Mouse (Mus musculus): ENCODE results near the gene Wnt5b. TPM values are rescaled to one million over a fixed set of nuclear protein-coding genes. Genes with fewer than 3 reads are reported as not detected.
"Not testable (repeated sequence)": the region's sequence is repeated elsewhere in the genome, so short reads cannot be mapped to it uniquely, and the experiment has no call there.

Gene Wnt5b
- total RNA-seq, 1 experiment from 2014 or later: 0.48 TPM

DNA sequence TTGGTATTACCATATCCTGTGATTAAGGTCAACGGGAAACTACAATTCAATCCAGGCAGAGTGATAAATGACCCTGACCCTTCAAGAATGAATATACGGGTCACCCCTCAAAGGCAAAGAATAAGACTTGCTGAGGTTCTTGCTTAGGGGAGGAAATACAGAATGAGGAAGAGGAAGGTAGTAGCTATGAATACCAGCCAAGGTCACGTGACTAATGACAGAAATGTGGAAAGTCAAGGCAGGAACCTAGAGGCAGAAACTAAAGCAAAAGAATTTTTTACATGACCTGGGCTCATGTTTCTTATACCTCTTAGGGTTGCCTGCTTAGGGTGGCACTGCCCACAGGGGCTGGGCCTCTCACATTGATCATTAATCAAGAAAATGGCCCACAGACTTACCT lies 71.4 kb downstream of the Wnt5b start:
- ATAC-seq (replicated peaks; ENCODE audit: insufficient number of reproducible peaks, low FRiP score, low TSS enrichment, poor library complexity, severe bottlenecking): no peak

DNA sequence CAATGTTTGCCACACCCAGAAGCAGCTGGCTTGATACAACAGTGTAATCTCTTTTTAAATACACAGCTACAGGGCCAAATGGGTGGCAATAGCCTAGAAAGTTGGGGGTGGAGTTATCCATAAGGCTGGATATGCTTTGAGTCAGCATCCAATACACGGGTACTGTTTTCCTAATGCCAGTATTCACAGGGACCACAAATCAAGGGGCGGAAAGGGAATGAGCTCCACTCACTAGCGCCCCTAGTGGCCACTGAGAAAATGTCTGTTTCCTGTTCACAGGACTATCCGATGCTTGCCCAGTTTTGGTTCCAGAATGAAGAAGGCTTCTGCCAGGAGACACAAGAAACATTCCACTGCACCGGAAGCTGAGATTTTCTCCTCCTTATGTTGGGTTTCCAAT lies 72.0 kb downstream of the Wnt5b start:
- ATAC-seq (replicated peaks; ENCODE audit: insufficient number of reproducible peaks, low FRiP score, low TSS enrichment, poor library complexity, severe bottlenecking): no peak

DNA sequence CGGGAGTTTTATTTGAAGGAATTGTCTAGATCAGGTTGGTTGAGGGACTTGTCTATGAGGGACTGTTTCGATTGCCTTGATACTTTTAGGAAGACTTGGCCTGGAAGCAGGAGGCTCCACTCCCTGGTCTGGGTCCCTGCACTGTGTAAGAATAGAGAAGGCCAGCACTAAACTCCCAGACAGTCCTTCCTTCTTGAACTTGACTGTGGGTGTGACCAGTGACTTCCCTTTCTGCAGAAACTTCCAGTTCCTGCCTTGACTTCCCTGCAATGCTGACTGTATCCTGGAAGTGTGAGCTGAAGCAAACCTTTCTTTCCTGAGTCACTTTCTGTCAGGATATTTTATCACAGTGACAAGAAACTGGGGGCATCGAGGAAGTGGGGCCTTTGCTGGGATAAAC lies 73.4 kb downstream of the Wnt5b start:
- peak; percentile 58 for ATAC-seq (replicated peaks; ENCODE audit: insufficient number of reproducible peaks, low FRiP score, low TSS enrichment, poor library complexity, severe bottlenecking)

DNA sequence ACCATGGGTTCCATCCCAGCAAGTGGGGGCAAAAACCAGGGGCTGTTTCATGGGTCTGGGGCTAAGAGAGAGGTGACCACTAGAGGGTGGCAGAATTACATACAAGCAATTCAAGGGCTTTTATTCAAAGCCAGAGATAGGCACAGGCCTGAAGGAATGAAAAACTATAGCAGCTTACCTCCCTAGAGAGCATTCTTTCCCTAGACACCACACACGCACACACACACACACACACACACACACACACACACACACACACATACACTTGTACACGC lies 76.4 kb downstream of the Wnt5b start:
- no peak for ATAC-seq (replicated peaks; ENCODE audit: insufficient number of reproducible peaks, low FRiP score, low TSS enrichment, poor library complexity, severe bottlenecking)

DNA sequence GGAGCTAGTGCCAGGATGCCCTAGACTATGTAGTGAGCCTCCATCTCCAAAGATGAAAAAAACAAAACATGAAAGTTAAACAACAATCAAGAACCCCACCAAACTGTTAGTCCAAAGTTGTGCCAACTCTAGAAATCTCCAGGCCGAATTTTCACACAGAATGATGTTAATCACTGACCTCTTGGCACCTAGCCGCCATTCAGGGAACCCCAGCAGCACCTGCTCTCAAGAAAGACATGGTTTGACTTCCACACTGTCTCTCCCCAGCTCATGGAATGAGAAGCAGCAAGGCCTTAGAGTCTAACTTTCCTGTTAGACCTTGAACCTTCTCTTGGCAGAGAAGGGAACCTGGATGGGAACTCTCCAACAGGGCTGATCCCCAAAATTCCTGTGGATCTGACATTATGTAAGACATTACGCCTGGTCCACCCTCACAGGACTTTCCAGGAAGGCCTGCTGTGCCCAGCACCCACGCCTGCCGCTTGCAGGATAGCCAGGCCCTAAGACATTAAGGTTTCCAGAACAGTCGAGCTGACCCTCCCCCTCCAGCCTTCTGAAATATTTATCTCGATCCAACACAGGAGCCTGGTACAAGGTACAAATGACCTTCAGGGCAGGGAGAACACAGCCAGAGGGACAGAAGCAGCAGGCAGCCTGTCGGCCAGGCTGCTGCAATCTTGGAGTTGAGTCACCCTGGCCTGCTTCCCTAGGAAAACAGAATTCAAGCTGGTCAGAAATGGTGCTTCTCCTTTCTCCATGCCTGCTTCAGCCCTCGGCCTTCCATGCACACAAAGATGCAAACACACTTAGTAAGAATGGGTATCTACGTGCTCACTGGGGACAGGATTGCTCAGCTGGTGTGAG lies 77.0 kb downstream of the Wnt5b start:
- no peak for ATAC-seq (replicated peaks; ENCODE audit: insufficient number of reproducible peaks, low FRiP score, low TSS enrichment, poor library complexity, severe bottlenecking)

DNA sequence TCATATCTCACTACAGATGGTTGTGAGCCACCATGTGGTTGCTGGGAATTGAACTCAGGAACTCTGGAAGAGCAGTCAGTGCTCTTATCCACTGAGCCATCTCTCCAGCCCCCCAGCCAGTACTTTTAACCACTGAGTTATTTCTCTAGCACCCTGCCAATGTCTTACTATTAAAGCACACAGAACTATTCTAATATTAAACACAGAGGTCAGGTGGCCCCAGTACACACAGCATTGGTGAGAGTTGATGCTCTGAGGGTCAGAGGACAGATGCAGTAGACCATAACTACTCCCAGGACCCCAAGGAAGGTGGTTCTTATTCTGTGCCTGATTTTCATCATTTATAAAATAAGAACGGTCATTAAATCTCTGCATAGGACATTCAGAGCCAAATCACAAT lies 78.0 kb downstream of the Wnt5b start:
- no peak for ATAC-seq (replicated peaks; ENCODE audit: insufficient number of reproducible peaks, low FRiP score, low TSS enrichment, poor library complexity, severe bottlenecking)

DNA sequence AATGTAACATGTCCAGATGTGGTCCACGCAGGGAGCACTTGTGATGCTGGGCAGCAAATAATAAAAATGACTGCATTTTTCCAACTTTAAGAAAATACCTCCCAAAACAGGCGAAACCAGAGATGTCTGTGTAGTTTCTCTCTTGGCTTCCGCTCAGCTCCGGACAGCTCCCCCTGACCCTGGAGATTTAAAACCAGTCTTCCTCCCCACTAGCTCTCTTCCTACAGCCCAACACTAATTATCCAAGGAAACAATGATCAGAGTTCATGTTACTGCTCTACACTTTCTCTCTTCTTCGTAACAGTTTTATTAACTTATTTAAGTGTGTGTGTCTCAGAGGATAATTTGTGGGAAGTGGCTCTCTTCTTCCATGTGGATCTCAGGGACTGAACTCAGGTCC lies 83.8 kb downstream of the Wnt5b start:
- ATAC-seq (replicated peaks; ENCODE audit: insufficient number of reproducible peaks, low FRiP score, low TSS enrichment, poor library complexity, severe bottlenecking): no peak

DNA sequence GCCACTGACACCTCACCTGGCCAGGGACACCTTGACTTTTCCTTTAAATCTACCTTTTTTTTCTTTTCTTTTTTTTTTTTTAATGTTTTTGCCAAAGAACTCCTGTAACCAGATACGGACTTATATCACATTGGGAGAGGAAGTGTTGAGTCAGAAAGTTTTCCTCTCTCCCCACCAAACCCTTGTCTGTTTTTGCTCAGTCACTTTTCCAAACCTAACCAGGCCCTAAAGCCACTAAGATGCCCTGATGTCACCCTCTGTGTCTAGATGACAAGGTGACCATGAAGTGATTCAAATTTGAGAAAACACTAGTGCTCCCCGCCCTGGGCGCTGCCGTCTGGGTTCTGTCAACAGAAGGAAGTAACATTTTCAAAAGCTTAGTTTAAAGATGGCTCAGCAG lies 85.1 kb downstream of the Wnt5b start:
- no peak for ATAC-seq (replicated peaks; ENCODE audit: insufficient number of reproducible peaks, low FRiP score, low TSS enrichment, poor library complexity, severe bottlenecking)

DNA sequence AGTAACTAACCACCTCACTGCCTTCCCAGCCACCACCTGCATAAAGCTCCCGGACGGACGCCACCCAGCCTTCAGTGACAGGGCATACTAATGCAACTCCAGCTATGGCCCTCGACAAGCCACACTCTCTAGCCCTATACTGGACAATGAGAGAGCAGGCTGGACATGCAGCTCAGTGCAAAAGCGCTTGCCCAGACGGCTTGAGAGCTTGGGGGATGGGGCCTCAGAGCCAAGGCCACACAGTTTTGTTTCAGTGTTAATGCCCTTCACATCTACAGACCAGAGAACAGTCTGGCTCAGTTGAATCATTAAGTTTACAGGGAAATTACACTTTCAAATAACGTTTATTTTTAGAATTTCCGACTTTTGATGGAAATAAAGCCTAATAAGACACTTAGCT lies 86.0 kb downstream of the Wnt5b start:
- no peak for ATAC-seq (replicated peaks; ENCODE audit: insufficient number of reproducible peaks, low FRiP score, low TSS enrichment, poor library complexity, severe bottlenecking)

DNA sequence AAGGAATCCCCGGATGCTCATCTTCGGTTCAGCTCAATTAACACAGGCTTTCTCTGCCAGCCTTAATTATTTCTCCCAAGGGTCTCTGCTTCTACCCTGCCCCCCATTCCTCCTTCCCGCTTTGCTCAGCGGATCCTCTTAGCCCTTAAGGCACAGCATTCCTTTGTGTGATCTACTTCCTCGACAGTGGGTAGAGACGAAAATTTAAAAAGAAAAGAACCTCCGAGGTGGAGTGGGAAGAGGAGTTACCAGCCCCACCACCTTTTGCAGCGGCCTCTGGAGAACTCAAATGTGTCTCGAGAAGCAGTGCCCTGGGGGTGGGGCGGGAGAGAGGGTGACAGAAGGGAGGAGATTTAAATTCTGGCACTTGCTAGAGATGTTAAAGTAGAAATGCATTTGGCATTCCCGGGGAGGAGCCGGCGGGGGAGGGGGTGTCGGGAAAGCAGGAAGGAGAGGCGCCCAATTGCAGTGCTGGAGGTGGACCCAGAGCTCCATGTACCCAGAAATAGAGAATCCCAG lies 92.1 kb downstream of the Wnt5b start:
- ATAC-seq (replicated peaks; ENCODE audit: insufficient number of reproducible peaks, low FRiP score, low TSS enrichment, poor library complexity, severe bottlenecking): no peak

DNA sequence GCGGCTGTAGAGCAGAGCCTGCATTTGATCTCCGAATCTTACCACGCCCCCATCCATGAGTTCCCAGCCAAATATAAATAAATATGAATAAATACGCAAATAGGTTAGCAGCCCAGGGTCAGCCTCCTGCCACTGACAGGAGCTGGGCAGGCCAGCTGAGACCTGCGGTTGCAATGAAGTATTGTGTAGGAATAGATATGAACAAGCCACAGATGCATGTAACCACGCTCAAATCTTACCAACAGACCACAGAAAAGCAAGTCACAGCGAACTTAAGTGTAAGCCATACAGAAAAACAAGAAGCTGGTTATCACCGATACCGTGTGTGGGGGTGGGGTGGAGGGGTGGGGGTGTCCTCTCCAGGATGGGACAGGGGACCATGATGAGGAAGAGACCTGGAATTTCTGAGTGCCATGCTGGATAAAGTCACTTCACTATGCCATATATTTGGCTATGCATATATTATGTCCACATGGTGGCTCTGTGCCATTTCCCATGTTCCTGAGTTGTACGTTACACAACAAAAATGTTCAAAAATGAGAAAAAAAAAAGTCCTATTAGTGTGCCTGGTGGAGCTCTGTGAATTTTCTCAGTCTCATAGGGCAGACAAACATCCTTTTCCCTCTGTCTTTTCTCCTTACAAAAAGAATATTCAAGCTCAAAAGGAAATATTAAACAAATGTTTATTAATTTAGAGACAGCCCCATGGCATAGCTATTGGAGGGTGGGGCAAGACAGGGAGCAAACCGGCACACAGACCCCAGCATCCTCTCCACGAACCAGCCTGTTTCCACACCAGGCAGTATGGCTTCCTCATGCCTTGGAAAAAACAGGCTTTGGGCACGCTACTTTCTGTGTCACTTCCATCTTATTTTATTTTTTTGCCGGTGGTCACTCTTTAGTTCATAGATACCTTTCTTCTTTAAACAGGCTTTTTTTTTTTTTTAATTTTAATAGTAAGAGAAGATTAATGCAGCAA lies 92.9 kb downstream of the Wnt5b start:
- no peak for ATAC-seq (replicated peaks; ENCODE audit: insufficient number of reproducible peaks, low FRiP score, low TSS enrichment, poor library complexity, severe bottlenecking)

DNA sequence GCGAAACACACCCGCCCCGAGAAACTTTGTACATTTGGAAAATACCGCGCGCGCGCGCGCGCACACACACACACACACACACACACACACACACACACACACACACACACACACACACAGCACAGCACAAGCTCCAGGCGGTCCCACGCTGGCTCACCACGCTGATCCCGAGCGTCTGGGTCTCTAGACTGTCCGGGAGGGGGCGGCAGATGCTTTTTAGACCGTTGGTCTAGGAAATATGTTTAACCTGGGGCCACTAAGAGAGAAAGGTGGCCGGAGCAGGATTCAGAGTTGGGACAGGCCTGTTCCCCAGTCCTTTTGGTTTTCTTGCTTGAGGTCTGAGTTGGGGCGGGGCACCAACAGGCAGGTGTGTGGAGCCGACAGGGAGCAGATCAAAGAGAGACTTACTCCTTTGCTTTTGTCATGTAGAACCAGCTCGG lies 95.1 kb downstream of the Wnt5b start:
- ATAC-seq (replicated peaks; ENCODE audit: insufficient number of reproducible peaks, low FRiP score, low TSS enrichment, poor library complexity, severe bottlenecking): no peak

DNA sequence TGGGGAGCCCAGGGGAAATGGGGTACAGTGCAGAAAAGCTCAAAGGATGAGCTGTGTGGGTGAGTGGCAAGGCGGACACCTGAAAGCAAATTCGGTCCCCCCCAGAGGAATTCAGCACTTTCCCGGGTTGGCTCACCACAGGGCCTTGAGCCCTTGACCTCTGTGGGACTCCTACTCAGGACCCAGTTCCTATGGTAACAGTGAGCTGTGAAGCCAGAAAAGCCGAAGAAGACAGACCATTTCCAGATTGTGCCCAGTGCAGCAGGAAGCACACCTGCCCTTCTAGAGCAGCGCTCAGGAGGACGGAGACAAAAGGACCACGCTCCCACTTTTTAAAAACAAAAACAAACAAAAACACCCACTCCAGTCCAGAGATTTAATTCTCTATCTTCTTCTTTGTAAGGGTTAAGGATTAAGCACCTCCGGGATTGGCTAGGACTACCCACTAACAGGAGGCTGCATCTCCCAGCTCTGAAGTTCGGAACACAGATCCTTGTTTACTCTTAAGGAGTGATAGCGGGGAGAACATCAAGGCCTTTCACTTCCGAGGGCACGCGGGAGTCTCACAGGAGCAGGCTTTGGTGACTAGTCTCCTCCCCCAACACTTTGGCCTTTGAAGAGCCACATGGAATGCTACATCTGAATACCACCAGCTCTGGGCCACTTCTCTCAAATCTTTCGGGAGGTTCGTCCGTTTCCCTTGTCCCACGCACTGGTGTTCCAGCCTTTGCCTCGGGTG lies 95.7 kb downstream of the Wnt5b start:
- ATAC-seq (replicated peaks; ENCODE audit: insufficient number of reproducible peaks, low FRiP score, low TSS enrichment, poor library complexity, severe bottlenecking): no peak

DNA sequence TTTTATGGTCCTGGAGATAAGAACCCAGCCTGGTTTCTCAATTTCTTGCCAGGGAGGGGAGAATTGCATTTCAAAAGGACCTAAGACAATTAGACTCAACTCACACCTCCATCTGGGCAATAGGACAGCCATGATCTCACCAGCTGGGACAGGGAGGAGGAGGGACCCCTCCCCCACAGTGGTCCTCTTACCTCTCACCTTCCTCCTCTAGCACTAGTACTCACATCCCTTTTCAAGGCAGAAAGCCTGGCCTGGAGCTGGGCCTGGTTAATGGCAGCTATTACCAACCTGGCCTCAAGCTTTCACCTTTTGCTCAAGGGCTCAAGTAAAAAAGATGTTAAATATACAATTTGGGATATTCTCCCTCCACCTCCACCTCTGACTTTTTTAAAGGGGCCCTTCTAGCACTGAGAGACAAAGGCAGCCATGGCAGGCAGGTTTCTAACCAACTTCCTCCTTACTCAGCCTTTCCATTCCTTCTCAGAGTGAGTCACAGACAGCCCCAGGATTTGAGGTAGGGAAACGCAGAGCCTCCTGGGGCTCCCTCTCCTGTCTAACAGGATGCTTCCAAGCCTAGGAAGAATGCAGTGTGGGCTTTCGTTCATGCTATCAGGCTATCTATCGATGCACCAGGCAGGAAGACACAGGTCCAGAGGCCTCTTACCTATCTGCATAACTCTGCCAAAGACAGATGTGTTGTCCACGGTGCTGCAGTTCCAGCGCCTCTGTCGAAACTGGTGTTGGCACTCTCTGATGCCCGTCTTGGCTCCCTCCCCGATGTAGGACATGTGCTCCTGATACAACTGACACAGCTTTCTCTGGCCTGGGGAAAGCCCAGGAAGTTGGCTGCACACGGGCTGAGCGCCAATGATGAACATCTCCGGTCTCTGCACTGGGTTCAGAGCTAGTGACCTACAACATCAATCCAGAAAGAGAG lies 98.2 kb downstream of the Wnt5b start:
- ATAC-seq (replicated peaks; ENCODE audit: insufficient number of reproducible peaks, low FRiP score, low TSS enrichment, poor library complexity, severe bottlenecking): no peak

DNA sequence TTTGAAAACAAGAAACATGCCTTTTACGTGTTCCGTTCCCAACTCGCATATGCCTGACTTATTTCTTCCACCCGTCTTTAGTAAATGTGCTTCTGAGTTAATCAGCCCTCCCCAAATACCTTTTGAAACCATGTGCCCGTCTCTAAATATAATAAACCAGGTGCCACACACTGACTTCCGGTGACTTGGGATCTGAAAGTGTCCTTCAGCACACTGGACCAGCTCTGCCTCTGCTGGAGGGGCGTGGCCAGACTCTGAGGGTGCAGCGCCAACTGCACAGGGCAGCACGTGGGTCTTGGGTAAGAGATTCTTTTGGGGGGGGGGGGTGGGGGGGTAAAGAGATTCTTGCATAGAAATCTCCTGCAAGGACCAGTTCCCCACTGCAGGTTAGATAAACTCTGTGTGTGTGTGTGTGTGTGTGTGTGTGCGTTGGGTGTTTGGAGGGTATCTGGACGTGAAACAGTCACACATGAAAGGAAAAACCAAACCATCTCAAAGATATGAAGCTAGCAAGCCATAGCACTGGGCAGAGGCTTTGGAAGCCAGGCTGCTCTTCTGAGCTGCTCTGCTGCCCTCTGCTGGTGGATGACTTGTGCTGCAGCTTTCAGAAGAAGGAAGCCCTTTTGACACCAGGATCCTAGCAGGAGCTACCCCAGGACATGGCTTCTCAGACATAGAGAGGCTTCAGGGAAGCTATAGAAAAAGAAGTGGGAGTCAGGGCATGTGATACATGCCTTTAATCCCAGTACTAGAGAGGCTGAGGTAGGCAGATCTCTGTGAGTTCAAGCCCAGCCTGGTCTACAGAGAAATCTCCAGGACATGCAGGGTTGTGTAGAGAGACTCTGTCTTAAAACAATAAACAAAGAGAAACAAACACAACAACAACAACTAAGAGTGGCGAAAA lies 100.2 kb downstream of the Wnt5b start:
- ATAC-seq (replicated peaks; ENCODE audit: insufficient number of reproducible peaks, low FRiP score, low TSS enrichment, poor library complexity, severe bottlenecking): peak; percentile 88

DNA sequence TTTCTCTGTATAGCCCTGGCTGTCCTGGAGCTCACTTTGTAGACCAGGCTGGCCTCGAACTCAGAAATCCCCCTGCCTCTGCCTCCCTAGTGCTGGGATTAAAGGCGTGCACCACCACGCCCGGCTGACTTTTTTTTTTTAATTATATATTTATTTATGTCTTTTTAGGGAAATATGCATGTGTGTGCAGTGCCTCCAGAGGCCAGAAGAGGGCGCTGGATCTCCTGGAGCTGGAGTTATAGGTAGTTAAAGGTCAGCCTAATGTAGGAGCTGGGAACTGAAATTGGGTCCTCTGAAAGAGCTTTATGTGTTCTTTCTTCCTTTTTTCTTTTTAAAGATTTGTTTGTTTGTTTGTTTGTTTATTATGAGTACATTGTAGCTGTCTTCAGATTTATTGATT lies 101.4 kb downstream of the Wnt5b start:
- not testable (repeated sequence) for ATAC-seq (replicated peaks; ENCODE audit: insufficient number of reproducible peaks, low FRiP score, low TSS enrichment, poor library complexity, severe bottlenecking)

Measured in monocyte, adult 5-6 weeks (primary cell).